Mouse (Mus musculus): ENCODE results near the gene Ogdh.
A peak's percentile ranks its signal among the peaks of the same experiment; 100 is the strongest.
"Not testable (repeated sequence)": the region's sequence is repeated elsewhere in the genome, so short reads cannot be mapped to it uniquely, and the experiment has no call there.

Gene Ogdh

DNA sequence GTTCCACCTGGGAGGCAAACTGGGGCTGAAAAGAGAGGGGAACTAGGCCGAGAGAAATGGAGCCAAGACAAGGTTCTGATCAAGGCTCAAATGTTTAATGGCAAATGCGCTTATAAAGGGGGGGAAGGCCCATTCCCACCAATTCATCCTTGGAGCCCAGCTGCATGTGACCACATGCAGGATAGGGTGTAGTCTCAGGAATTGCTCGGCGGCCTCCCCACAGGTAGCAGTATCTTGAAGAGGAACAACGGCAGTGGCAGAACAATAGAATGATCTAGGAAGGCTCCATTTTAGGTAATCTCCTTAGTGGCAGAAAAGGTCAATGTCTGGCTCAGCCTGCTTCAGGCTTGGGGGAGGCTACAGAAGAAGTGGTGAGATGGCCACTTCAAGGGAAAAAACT, 76.6 kb downstream of the Ogdh start:
- DNase-seq = not testable (repeated sequence)

DNA sequence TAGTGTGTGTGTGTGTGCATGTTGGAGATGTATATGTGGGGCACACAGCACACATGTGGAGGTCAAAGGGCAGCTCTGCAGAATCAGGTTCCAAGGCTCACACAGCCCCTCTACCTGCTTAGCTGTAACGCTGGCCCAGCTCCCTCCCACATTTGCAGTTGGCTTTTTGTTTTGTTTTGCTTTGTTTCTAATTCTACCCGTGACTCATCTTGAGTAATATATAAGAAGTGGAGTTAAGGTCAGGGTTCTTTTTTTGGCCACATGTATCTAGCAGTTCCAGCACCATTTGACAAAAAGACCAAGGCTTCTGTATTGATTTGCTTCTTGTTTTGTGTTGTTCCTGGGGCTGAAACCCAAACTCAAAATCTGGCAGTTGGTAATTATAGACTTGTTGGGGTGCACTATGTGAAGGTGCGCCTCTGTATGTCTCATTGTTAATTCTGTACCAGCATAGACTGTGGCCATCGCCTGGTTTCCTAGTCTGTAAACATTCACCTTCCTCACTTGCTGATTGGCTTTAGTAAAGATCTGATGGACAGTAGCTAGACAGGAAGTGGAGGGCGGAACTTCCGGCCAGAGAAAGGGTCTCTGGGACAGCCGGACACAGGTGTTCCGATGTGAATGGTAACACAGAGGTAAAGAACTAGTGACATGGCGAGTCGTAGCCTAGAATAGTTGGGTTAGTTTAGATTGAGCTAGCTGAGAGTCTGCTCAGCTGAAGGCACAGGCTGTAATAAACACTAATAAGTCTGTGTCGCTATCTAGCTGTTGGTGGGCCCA, 80.1 kb downstream of the Ogdh start:
- no peak for DNase-seq

DNA sequence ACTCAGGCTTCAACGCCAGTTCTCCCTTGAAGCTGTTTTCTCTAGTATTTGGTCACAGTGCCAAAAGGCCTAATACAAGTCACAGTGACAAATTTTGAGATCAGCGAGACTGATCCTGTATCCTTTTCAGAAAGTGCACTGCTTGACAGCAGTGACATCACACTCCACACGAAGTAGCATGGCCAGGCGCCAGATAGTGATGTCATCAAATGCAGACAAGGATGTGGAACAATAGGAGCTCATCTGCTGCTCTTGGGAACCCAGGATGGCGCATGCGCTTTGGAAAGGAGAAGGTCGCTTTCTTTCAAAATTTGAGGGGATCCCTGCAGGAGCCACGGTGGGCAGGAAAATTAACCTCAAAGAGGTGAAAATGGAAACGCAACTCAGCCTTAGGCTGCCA, 81.4 kb downstream of the Ogdh start:
- DNase-seq = no peak

DNA sequence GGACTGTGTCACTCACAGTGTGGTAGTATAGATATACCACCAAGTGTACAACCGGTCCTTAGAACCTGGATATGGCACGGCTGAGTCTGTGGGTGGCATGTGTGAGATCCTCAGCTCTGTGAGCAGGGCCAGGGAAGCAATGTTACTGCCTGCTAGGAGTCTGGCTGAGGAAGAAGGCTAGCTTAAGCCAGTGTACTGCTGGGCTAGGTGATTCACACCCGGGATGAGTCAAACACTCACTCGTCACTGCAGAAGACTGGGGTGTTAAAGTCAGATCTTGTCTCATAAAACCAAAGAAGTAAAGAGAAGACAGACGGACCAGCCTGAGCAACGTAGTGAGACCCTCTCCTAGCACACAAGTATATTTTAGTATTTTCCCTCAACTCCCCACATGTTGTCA, 89.5 kb downstream of the Ogdh start:
- DNase-seq = no peak

DNA sequence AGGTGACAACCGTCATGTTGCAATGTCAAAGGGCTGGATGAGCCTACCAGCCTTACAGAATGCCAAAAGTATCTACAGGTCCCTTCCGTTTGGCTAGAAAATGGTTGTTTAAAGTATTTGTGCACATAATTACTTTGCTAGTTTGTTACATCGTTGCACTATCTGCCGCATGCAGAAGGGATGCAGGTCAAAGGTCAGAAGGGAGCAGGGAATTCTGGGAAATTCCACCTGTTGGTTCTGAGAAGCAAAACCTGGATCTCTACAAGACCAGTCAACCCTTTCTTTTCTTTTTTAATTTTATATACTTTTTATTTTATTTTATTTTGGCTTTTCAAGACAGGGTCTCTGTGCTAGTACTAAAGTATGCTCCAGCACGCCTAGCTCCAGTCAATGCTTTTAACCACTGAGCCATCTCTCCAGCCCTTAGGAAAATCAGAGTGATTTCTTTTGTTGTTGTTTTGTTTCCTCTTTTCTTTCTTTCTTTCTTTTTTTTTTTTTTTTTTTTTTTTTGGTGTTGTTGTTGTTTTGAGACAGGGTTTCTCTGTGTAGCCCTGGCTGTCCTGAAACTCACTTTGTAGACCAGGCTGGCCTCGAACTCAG, 96.8 kb downstream of the Ogdh start:
- no peak for DNase-seq

DNA sequence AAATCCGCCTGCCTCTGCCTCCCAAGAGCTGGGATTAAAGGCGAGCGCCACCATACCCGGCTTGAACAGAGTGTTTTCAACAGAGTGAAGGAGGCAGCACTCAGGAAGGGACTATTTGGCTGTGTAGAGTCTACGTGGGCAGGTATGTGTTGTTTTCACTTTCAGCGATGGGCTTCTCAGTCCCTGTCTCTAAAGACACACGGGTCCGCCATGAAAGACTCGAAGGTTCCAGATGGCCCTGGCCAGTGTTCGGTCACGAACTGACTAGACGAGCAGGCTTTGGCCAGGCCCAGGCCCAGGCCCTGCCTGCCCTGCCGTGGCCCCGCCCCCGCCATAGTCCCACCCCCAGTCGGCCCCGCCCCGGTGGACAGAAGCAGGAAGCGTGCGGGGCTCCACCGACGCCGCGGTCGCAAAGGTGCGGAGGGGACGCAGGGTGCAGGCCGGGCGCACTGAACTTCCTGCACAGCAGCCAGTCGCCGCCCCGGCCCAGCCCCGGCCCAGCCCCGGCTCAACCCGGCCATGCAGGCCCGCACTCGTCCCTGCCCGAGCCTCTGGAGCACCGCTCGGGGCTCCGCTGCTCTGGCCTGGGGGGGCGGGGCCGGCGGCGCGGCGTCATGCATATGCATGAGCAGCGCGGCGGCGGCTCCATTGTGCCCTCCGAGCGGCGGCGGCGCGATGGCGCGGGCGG, 97.4 kb downstream of the Ogdh start, which contains the start of gene Zmiz2:
Zmiz2 (plus strand) TSS at position 349 of the 688 bp plus-strand sequence.
- DNase-seq = peak; percentile 95

DNA sequence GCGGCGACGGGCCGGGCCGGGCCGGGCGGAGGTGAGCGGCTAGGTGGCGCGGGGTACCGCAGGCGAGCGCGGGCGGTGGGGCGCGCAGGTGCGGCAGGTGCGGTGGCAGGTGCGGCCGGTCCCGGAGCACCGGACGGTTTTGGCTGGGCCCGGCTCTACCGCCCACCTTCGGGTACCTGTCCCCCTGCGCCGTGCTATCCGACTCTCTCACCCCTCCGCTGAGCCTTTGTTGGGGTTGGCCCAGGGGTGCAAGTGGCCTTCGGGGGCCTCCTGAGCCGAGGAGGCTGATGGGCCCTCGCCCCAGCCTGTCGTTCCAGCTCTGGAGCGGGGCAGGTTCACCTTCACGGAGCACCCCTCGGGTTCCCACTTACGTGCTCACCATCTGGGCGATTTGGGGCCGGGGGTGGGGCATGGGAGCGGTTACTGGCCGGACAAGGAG, 98.1 kb downstream of the Ogdh start:
- DNase-seq = no peak

DNA sequence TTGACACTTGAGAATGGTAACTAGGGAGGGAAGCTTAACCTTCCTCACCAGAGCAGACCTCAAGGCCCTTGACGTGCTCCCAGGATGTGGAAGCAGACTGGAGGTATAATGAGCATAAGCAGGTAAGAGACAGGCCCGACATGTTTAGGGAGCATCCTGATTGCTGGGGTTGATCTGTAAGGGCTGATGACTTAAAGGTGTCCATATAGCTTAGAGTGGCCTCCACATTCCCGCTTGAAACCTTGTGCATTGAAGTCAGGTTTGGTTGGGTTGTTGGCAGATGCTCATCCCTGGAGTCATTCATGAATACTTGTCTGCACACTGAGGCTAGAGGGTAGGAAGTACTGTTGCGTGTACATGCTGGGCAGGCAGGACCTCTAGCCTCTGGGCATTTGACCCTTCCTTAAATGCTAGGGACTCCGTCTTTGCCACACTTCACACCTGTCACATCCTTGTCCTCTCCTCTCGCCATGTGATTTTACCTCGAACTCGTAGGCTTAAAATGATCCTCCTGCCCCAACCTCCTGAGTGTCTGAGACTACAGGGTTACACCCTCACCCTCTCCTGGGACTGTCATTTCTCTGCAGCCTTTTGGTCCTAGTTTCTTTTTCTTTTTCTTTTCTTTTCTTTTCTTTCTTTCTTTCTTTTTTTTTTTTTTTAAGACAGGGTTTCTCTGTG, 99.1 kb downstream of the Ogdh start:
- no peak for DNase-seq

DNA sequence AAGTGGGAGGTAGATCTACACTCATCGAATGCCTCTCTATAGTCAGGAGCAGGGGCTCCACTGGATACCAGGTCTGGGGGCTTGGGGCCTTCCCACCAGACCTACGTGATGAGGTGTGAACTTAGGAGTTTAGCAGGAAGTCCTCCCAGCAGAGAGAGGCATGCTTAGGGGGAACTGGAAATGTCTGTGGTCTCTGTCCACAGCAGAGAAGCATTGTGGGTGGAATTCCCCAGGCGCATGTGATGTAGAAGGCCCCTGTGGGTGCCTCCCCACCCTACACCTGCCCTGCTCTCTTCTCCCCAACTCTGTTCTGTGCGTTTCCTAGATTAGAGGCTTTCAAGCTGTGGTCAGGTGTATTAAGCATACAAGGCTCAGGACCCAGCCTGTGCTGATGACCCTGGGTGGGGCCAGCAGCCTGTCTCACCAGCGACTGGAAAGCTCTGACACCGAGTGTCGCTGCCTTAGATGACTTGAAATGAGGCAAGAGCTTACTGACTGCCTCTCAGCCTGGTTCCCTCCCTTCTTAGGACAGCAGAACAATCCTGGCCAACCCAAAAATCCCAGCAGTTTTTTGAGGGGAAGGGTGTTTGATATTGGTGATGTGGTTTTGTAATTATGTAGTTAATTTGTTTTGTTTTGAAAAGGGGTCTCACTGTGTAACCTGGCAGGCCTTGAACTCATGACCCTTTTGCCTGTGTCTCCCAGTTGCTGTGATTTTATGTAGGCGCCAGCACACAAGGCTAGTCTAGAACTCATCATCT, 100.3 kb downstream of the Ogdh start:
- peak; percentile 38 for DNase-seq

DNA sequence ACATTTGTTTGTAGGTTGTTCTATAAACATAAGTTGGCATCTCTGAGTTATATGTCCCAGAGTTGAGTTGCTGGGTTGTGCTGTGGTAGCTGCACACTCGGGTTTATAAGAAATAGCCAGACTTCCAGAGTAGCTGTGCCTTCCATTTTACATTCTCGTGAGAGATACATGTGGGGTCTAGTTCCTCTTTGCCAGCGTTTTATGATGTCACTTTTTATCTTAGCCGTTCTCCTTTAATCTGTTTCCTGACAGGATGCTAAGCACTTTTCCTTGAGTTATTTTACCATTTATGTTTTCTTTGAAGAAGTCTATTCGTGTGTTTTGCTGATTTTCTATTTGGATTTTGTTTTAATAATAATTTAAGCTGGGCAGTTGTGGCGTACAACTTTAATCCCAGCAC, 101.4 kb downstream of the Ogdh start:
- no peak for DNase-seq

DNA sequence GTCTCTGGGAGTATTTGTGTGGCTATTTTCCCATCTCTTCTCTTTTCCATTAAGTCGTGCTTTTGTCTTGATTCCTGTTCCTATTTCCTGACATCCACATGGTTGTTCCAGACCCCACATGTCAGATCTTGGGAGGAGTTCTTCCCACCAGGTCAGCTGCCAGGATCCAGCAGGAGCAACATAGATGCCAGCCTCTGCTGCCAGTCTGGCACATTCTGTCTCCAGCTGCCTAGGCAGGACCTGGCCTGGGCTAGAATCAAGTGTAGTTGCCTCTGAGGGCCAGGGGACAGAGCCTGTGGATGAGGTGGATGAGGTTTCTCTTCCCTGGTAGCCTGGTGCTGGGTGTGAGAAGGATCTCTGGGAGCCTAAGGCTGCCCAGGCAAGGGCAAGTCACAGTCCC, 102.4 kb downstream of the Ogdh start:
- no peak for DNase-seq

DNA sequence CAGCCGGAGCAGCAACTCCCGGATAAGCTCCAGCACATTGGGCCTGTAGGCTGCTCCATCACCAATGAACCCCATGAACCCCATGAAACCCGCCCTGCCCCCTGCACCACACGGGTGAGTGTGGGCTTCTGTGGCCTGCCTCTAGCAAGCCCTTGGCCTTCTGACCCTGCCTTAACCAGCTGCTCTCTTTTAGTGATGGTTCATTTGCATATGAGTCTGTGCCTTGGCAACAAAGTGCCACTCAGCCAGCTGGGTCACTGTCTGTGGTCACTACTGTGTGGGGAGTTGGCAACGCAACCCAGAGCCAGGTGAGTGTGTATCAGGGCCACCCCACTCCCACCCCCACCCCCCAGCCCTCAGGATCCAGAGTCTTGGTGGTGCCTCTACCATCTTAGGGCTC, 104.1 kb downstream of the Ogdh start:
- no peak for DNase-seq

DNA sequence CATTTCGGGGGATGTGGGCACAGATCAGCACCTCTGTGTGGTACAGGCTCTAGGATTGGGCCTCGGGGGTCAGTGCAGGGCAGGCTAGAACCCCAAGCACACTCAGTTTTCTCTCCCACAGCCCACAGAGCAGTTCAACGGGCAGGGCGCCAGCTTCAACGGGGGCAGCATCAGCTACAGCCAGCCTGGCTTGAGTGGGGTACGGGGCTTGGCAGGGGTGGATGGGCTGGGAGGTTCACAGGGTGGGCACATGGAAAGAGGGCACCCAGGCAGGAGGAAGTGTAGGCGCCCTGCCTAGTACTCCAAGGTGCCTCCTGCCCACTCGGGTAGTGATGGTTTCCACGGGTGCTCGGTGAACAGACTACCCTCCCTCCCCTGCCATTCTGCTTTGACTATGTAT, 106.7 kb downstream of the Ogdh start:
- DNase-seq = no peak

DNA sequence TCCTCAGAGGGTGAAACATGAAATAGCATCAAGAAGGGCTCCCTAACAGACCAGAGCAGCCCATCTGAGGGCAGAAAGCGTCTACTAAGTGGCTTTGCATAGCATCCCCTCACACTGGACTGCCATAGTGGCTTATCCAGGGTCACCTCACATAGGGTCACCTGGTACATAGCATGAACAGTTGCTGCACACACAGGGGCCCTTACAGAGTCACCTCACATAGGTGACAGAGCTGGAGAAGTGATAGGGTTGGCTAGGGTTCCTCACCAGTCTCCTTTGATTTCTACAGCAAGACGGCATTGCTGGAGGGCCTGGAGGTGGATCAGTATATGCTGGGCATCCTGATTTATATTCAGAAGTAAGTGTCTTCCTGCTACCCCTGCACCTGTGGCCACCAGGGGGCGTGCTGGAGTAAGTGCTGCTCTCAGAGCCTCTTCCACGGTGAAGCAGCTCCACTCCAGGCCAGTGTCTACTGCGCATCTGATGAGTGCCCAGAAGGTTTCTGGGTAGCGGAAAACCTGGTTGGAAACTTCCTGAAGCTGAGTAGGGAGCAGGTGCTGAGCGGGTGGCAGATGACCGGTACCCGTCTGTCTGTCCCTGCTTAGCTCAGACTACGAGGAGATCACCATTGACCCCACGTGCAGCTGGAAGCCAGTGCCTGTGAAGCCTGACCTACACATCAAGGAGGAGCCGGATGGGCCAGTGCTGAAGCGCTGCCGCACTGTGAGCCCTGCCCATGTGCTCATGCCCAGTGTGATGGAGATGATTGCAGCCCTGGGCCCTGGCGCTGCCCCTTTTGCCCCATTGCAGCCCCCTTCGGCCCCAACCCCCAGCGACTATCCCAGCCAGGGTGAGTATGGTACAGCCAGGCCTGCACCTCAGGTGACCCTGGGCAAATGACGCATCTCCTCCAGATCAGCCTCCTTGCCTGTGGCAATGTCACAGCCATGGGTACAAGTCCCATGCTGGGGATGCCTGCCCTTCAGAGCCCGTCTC, 111.4 kb downstream of the Ogdh start:
- peak; percentile 87 for DNase-seq

DNA sequence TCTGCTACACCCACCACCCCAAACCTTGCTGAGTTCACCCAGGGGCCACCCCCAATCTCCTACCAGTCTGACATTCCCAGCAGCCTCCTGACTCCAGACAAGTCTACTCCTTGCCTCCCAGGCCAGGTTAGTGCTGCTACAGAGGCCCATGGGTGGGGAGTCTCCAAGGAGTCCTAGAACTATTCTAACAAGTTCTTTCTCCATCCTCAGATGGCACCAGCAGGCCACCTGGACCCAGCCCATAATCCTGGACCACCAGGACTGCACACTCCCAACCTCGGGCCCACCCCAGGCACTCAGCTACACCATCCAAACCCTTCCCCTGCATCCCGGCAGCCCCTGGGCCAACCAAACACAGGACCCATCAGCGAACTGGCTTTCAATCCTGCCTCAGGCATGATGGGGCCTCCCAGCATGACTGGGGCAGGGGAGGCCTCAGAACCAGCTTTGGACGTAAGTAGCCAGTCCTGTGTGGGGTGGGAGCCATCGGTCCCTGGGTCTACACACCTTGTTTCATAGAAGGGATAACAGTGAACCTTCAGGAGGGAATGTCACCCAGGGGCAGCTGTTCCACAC, 112.5 kb downstream of the Ogdh start:
- no peak for DNase-seq

DNA sequence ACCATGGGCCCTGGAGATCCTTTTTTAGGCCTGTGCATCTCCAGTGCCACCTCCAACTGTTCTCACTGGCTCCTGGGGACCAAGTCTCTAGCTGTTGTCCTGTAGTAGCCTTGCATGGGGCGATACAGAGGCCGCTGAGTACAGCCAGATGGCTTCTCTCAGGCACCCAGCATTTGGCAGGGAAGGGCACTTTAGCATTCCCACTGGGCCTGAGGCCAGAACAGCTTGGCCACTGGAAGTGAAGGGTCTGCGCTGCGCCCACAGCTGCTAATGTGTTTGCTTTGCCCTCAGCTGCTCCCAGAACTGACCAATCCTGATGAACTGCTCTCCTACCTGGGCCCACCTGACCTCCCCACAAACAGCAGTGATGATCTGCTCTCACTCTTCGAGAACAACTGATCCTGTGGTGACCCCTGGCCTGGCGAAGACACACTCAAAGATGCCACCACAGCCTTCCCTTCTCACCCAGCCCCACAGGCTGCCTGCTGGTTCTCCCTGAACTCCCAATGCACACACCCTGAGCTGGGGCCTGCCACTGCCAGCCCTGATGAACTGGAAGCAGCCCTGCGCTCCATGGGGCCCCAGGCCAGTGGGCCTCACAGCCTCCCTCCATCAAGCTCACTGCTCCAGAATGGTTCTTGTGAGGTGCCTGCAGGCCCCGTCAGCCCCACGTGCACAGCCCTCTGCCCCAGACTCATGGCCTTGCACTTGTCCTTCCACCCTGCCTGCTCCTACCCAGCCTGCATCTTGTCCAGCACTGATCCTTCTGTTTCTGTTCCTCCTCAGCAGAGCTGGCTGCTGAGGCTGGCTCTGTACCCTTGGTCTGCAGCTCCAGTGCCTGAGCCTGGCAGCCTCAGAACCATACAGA, 113.5 kb downstream of the Ogdh start:
- DNase-seq = no peak

DNA sequence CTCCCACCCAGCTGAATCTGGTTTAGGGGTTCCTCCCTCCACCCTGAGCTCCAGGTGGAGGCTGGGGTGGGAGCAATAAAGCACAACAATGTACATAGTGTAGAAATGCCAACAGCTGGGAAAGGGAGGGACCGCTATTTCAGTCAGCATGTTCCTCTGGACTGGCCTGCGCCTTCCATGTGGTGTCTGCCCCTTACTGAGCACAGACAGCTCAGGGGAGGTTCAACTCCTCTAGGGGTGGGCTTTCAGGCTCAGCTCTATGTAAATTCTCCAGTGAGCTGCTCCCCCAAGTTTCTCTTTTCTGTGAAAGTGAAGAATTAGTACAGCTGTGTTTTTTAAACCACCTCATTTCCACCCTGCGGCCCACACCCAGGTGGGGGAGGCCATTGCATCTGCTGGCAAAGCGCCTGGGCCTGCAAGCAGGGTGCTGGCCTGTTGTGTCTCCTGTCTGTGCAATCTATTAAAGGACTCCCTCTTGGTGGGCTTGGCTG, 114.2 kb downstream of the Ogdh start:
- peak; percentile 53 for DNase-seq
